Mouse (Mus musculus): ENCODE measurements around the gene Bbx.

DNA sequence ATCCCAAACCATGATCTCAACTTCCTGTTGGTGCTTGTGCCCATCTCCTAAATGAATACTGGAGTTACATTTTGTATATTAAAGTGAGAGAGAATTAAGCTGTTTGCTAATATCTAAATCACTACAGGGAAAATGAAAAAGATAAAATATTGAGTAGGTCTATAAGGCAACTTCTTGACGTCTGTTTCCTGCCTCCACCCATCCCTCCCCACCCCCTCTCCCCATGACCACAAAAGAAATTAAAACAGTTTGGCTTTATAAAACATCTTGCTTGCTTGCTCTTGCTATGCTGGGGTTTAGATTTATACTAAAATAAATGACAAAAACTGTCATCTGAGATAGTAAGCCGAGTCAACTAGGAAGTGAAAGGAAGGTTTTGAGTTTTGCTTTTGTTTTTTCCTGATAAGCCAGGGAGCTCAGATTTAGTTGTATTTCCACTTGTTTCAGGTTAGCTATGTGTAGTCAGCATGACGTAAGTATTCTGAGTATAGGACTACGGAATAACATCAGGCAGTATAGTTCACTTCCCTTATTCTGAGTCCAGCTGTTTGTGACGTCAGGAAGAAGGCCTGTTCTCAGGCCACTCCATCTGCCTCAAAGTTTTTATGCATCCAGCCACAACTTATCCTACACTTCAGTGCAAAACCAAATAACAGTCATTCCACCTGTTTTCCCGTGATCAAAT is 36.1 kb downstream of the Bbx start:
- TF ChIP-seq CTCF (IDR thresholded peaks at IDR 0.05; ENCODE audit: control insufficient read depth, insufficient read depth, insufficient replicate concordance, low read depth, low read length): no peak
- TF ChIP-seq POLR2A (IDR thresholded peaks at IDR 0.05; ENCODE audit: control insufficient read depth, low read depth, low read length): no peak
